Mouse (Mus musculus) adrenal gland, adult (tissue): ENCODE results near the gene Ccdc36.

Experiments
- DNase-seq, 2 experiments: peaks; one replicate each; pipeline ENCODE4 v3.0.0; 2022 to 2023; ENCODE audit warnings: low spot score in 1 of 2; ENCODE audit not compliant: inconsistent age in 2 of 2

Ccdc36 gene

GRCm38 (mm10) chr9:108449860-108450259 lies 21.6 kb upstream of the Ccdc36 start:
- DNase-seq: peak; percentile 48 to 60

GRCm38 (mm10) chr9:108445125-108445524 lies 16.8 kb upstream of the Ccdc36 start:
- peak in 1 of 2 experiments; percentile 18 for DNase-seq

- DNase-seq: peak in 1 of 2 experiments; percentile 15
These were observed 13.1 kb upstream of the Ccdc36 start for GRCm38 (mm10) chr9:108441236-108441919.

GRCm38 (mm10) chr9:108440485-108440884 lies 12.2 kb upstream of the Ccdc36 start:
- peak in 1 of 2 experiments; percentile 18 for DNase-seq

GRCm38 (mm10) chr9:108439176-108439575 lies 10.9 kb upstream of the Ccdc36 start:
- DNase-seq: no peak

- no peak for DNase-seq
These were observed 7.9 kb upstream of the Ccdc36 start, which contains the start of gene BC048562 for GRCm38 (mm10) chr9:108436182-108436581. Gene BC048562 (plus strand): TSS chr9:108436482.

- no peak for DNase-seq
These were observed 3.3 kb upstream of the Ccdc36 start for GRCm38 (mm10) chr9:108431431-108432067.

GRCm38 (mm10) chr9:108412221-108412620 lies 16.1 kb downstream of the Ccdc36 start:
- peak; percentile 41 to 80 for DNase-seq

GRCm38 (mm10) chr9:108411381-108411942 lies 16.8 kb downstream of the Ccdc36 start:
- DNase-seq: no peak

GRCm38 (mm10) chr9:108409535-108409934 lies 18.7 kb downstream of the Ccdc36 start:
- no peak for DNase-seq

- peak in 1 of 2 experiments; percentile 40 for DNase-seq
These were observed 23.8 kb downstream of the Ccdc36 start for GRCm38 (mm10) chr9:108404451-108404850.

GRCm38 (mm10) chr9:108403081-108403480 lies 25.2 kb downstream of the Ccdc36 start:
- no peak for DNase-seq

- DNase-seq: peak; percentile 35 to 83
These were observed 26.9 kb downstream of the Ccdc36 start for GRCm38 (mm10) chr9:108401186-108401960.

- no peak for DNase-seq
These were observed 30.0 kb downstream of the Ccdc36 start for GRCm38 (mm10) chr9:108398324-108398723.

GRCm38 (mm10) chr9:108395427-108395826 lies 32.9 kb downstream of the Ccdc36 start:
- DNase-seq: no peak

GRCm38 (mm10) chr9:108394191-108394590 lies 34.1 kb downstream of the Ccdc36 start:
- no peak for DNase-seq

GRCm38 (mm10) chr9:108392676-108393075 lies 35.6 kb downstream of the Ccdc36 start, which contains the start of gene 1700102P08Rik:
Gene 1700102P08Rik (plus strand): TSS chr9:108392805.
- peak in 1 of 2 experiments; percentile 17 for DNase-seq

GRCm38 (mm10) chr9:108389220-108389619 lies 39.1 kb downstream of the Ccdc36 start:
- no peak for DNase-seq

- DNase-seq: no peak
These were observed 39.7 kb downstream of the Ccdc36 start for GRCm38 (mm10) chr9:108388601-108389000.

- peak in 1 of 2 experiments; percentile 41 for DNase-seq
These were observed 41.5 kb downstream of the Ccdc36 start for GRCm38 (mm10) chr9:108386816-108387215.

- no peak for DNase-seq
These were observed 43.3 kb downstream of the Ccdc36 start for GRCm38 (mm10) chr9:108385006-108385405.
